Mouse (Mus musculus): ENCODE results near the gene Vwa2.

DNA sequence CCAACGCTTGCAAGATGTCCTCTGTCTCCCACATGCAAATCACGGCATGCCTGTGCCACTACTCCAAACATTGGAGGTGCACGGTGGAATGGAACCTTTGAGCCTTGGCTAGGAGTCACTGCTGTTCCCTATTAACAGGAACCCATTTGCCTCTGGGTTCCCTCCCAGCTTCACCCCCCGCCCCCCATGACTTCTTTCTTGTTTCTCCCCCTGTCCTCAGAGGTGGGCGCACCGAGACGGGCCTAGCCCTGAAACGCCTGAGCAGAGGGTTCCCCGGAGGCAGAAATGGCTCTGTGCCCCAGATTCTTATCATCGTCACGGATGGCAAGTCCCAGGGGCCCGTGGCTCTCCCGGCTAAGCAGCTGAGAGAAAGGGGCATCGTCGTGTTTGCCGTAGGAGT, 23.6 kb downstream of the Vwa2 start:
- TF ChIP-seq CTCF (conservative IDR thresholded peaks at IDR 0.05; ENCODE audit: low read length) = no peak
- no peak for TF ChIP-seq POU5F1 (IDR thresholded peaks at IDR 0.05; ENCODE audit: borderline replicate concordance, low read length)

Data from E14TG2a.4 (cell line).